Mouse (Mus musculus): ENCODE measurements around the gene Phc2.

The Phc2 gene

GRCm38 (mm10) chr4:128672494-128672893 lies 18.0 kb downstream of the Phc2 start:
- H3K4me1 ChIP-seq (replicated peaks; ENCODE audit: low read depth, low read length), result 0 out of 2 replicates have a peak, but pooled peaks cover 7% of the 10 kb centered on the region
- no peak for TF ChIP-seq CTCF (conservative IDR thresholded peaks at IDR 0.05; ENCODE audit: low read length)
- TF ChIP-seq POU5F1 (IDR thresholded peaks at IDR 0.05; ENCODE audit: borderline replicate concordance, low read length), result no peak
- no peak for TF ChIP-seq NANOG (IDR thresholded peaks at IDR 0.05; ENCODE audit: borderline replicate concordance, low read length)
- H3K27me3 ChIP-seq (ENCODE audit: insufficient read depth, low read length), result no peaks in the 10 kb centered on the region; the same call in 1 of the 2 replicates
- H3K9me3 ChIP-seq (ENCODE audit: low read length), result no peaks in the 10 kb centered on the region
- H3K36me3 ChIP-seq (ENCODE audit: insufficient read depth, low read length), result no peaks in the 10 kb centered on the region
- H3K4me3 ChIP-seq (replicated peaks; ENCODE audit: low read length), result no peak overlapping the region

- H3K9me3 ChIP-seq (ENCODE audit: low read length), result no peaks in the 10 kb centered on the region
- no peaks in the 10 kb centered on the region for H3K36me3 ChIP-seq (ENCODE audit: insufficient read depth, low read length)
- no peak overlapping the region for H3K4me3 ChIP-seq (replicated peaks; ENCODE audit: low read length)
- TF ChIP-seq NANOG (IDR thresholded peaks at IDR 0.05; ENCODE audit: borderline replicate concordance, low read length) (no peak), CTCF (conservative IDR thresholded peaks at IDR 0.05; ENCODE audit: low read length) (no peak), POU5F1 (IDR thresholded peaks at IDR 0.05; ENCODE audit: borderline replicate concordance, low read length) (no peak)
- no peaks in the 10 kb centered on the region for H3K27me3 ChIP-seq (ENCODE audit: insufficient read depth, low read length)
- H3K4me1 ChIP-seq (replicated peaks; ENCODE audit: low read depth, low read length), result peaks cover 7% of the 10 kb centered on the region; the same call in 1 of the 2 replicates
Measured at GRCm38 (mm10) chr4:128678564-128679217, 24.2 kb downstream of the Phc2 start.

DNA sequence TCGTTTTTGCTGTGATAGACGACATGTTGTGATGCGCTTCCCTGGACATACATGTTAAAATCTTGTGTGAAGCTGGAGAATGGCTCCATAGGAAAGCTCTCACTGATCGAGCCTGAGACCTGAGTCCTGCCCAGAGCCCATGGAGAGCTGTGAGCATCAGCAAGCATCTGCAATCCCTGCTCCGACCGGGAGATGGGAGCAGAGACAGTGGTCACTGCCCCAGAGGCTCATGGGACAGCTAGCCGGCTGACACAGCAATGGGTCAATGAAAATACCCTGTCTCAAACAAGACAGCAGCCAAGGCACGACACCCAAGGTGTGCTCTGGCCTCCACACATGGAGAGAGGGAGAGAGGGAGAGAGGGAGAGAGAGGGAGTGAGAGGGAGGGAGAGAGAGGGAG lies 26.6 kb downstream of the Phc2 start:
- H3K9me3 ChIP-seq (ENCODE audit: low read length), result no peaks in the 10 kb centered on the region
- H3K36me3 ChIP-seq (ENCODE audit: insufficient read depth, low read length), result no peaks in the 10 kb centered on the region
- H3K4me3 ChIP-seq (replicated peaks; ENCODE audit: low read length), result no peak overlapping the region
- peaks cover 7% of the 10 kb centered on the region; the same call in 1 of the 2 replicates for H3K4me1 ChIP-seq (replicated peaks; ENCODE audit: low read depth, low read length)
- H3K27me3 ChIP-seq (ENCODE audit: insufficient read depth, low read length), result no peaks in the 10 kb centered on the region
- no peak for TF ChIP-seq NANOG (IDR thresholded peaks at IDR 0.05; ENCODE audit: borderline replicate concordance, low read length)
- no peak for TF ChIP-seq CTCF (conservative IDR thresholded peaks at IDR 0.05; ENCODE audit: low read length)
- no peak for TF ChIP-seq POU5F1 (IDR thresholded peaks at IDR 0.05; ENCODE audit: borderline replicate concordance, low read length)

- Histone ChIP-seq H3K4me3 (replicated peaks; ENCODE audit: low read length) (no peak overlapping the region), H3K9me3 (ENCODE audit: low read length) (no peaks in the 10 kb centered on the region), H3K27me3 (ENCODE audit: insufficient read depth, low read length) (no peaks in the 10 kb centered on the region), H3K4me1 (replicated peaks; ENCODE audit: low read depth, low read length) (peaks cover 7% of the 10 kb centered on the region; the same call in 1 of the 2 replicates), H3K36me3 (ENCODE audit: insufficient read depth, low read length) (no peaks in the 10 kb centered on the region)
- TF ChIP-seq NANOG (IDR thresholded peaks at IDR 0.05; ENCODE audit: borderline replicate concordance, low read length), result no peak
- TF ChIP-seq CTCF (conservative IDR thresholded peaks at IDR 0.05; ENCODE audit: low read length), result no peak
- TF ChIP-seq POU5F1 (IDR thresholded peaks at IDR 0.05; ENCODE audit: borderline replicate concordance, low read length), result no peak
Measured at GRCm38 (mm10) chr4:128682281-128682680, 27.8 kb downstream of the Phc2 start.

DNA sequence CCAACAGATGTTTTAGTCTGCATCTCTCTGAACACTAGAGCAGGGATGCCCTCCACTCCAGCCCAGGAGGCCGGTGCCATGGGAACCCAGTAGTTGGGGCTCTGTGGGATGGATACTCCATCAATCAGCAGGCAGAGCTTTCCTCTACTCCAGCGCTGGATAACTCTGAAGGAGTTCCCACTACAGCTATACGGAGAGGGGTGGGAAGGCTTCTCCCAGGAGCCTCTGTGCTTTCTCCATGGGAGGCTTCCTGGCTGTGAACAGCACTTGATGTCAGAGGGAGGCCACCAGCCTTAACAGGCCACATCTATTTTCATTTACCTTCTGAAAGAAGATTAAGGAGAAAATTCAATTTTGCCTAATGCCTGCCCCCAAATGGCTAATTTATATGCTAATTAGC lies 29.2 kb downstream of the Phc2 start:
- no peak overlapping the region for H3K4me3 ChIP-seq (replicated peaks; ENCODE audit: low read length)
- TF ChIP-seq CTCF (conservative IDR thresholded peaks at IDR 0.05; ENCODE audit: low read length), result no peak
- no peak for TF ChIP-seq POU5F1 (IDR thresholded peaks at IDR 0.05; ENCODE audit: borderline replicate concordance, low read length)
- TF ChIP-seq NANOG (IDR thresholded peaks at IDR 0.05; ENCODE audit: borderline replicate concordance, low read length), result no peak
- no peaks in the 10 kb centered on the region for H3K27me3 ChIP-seq (ENCODE audit: insufficient read depth, low read length)
- H3K4me1 ChIP-seq (replicated peaks; ENCODE audit: low read depth, low read length), result peaks cover 3% of the 10 kb centered on the region; the same call in 1 of the 2 replicates
- H3K36me3 ChIP-seq (ENCODE audit: insufficient read depth, low read length), result no peaks in the 10 kb centered on the region
- peaks cover 5% of the 10 kb centered on the region for H3K9me3 ChIP-seq (ENCODE audit: low read length)

DNA sequence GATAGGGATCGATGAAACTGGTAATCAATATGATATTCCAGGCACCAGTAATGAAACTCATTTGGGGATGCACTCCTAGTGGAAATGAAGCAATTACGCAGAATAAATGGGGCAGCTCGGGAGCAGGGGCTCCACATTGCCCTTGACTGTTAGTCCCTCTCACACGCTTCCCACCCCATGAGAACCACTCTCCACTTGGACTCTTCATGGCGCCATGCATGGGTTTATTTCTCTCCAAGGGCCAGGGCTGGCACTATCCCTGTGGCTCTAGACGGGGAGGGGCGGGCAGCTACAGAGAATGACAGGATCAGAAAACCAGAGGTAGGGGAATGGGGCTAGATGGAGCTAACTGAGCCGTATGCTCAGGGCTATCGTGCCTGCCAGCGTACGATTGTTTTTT lies 29.6 kb downstream of the Phc2 start:
- Histone ChIP-seq H3K4me3 (replicated peaks; ENCODE audit: low read length) (no peak overlapping the region), H3K27me3 (ENCODE audit: insufficient read depth, low read length) (no peaks in the 10 kb centered on the region), H3K9me3 (ENCODE audit: low read length) (peaks cover 5% of the 10 kb centered on the region), H3K36me3 (ENCODE audit: insufficient read depth, low read length) (no peaks in the 10 kb centered on the region), H3K4me1 (replicated peaks; ENCODE audit: low read depth, low read length) (no peaks in the 10 kb centered on the region)
- TF ChIP-seq POU5F1 (IDR thresholded peaks at IDR 0.05; ENCODE audit: borderline replicate concordance, low read length) (no peak), NANOG (IDR thresholded peaks at IDR 0.05; ENCODE audit: borderline replicate concordance, low read length) (no peak), CTCF (conservative IDR thresholded peaks at IDR 0.05; ENCODE audit: low read length) (no peak)

- no peaks in the 10 kb centered on the region for H3K4me1 ChIP-seq (replicated peaks; ENCODE audit: low read depth, low read length)
- H3K27me3 ChIP-seq (ENCODE audit: insufficient read depth, low read length), result no peaks in the 10 kb centered on the region
- no peak overlapping the region for H3K4me3 ChIP-seq (replicated peaks; ENCODE audit: low read length)
- TF ChIP-seq NANOG (IDR thresholded peaks at IDR 0.05; ENCODE audit: borderline replicate concordance, low read length) (no peak), POU5F1 (IDR thresholded peaks at IDR 0.05; ENCODE audit: borderline replicate concordance, low read length) (no peak), CTCF (conservative IDR thresholded peaks at IDR 0.05; ENCODE audit: low read length) (no peak)
- H3K9me3 ChIP-seq (ENCODE audit: low read length), result peaks cover 5% of the 10 kb centered on the region
- H3K36me3 ChIP-seq (ENCODE audit: insufficient read depth, low read length), result no peaks in the 10 kb centered on the region
Measured at GRCm38 (mm10) chr4:128688513-128688913, 34.0 kb downstream of the Phc2 start.

- peaks cover 5% of the 10 kb centered on the region for H3K9me3 ChIP-seq (ENCODE audit: low read length)
- H3K36me3 ChIP-seq (ENCODE audit: insufficient read depth, low read length), result no peaks in the 10 kb centered on the region
- H3K4me1 ChIP-seq (replicated peaks; ENCODE audit: low read depth, low read length), result no peaks in the 10 kb centered on the region
- TF ChIP-seq NANOG (IDR thresholded peaks at IDR 0.05; ENCODE audit: borderline replicate concordance, low read length) (no peak), POU5F1 (IDR thresholded peaks at IDR 0.05; ENCODE audit: borderline replicate concordance, low read length) (no peak), CTCF (conservative IDR thresholded peaks at IDR 0.05; ENCODE audit: low read length) (no peak)
- H3K4me3 ChIP-seq (replicated peaks; ENCODE audit: low read length), result no peak overlapping the region
- no peaks in the 10 kb centered on the region for H3K27me3 ChIP-seq (ENCODE audit: insufficient read depth, low read length)
Measured at GRCm38 (mm10) chr4:128688976-128689375, 34.5 kb downstream of the Phc2 start.

Data from E14TG2a.4 (cell line).